Mouse (Mus musculus): ENCODE measurements around the gene Rere.

Rere gene

GRCm38 (mm10) chr4:150388518-150388917, 107.1 kb downstream of the Rere start:
- no peak for DNase-seq (ENCODE audit: low spot score)

DNA sequence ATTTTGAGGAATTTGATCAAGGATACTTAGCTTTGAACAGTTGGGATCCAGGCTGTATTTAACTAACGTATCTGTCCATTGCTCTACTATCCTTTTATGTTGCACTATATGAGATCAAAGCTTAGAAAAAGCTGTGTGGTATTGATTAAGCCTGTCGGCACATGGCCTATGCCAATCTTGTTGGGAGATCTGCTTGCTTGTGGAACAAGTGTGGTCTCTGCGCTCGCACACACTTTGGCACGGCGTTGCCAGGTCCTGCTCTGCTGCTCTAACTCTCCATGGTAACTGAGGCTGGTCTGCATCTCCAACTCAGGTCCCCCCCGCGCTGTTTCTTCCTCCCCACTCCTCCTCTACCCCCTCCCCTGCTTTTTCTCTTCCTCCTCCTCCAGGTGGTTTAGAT, 112.2 kb downstream of the Rere start:
- no peak for DNase-seq (ENCODE audit: low spot score)

GRCm38 (mm10) chr4:150394091-150394490, 112.6 kb downstream of the Rere start:
- DNase-seq (ENCODE audit: low spot score): no peak

DNA sequence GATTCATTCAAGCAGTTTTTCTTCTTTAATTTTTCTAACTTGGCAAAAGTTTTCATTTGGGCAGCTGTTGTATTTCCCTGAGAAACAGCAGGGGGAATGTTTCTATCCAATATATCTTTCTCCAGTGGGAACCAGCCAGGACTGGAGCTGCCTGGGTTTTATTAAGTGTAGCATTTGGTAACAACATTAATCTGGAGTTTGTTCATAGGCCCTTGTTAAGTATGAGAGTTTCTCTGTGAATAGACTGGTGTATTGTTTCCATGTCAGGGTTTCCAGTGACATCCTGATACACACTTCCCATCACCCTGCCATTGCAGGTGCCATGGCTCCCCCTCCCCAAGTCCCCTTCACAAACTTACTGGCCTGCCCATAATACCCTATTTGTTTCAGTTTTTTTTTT, 114.9 kb downstream of the Rere start:
- no peak for DNase-seq (ENCODE audit: low spot score)

DNA sequence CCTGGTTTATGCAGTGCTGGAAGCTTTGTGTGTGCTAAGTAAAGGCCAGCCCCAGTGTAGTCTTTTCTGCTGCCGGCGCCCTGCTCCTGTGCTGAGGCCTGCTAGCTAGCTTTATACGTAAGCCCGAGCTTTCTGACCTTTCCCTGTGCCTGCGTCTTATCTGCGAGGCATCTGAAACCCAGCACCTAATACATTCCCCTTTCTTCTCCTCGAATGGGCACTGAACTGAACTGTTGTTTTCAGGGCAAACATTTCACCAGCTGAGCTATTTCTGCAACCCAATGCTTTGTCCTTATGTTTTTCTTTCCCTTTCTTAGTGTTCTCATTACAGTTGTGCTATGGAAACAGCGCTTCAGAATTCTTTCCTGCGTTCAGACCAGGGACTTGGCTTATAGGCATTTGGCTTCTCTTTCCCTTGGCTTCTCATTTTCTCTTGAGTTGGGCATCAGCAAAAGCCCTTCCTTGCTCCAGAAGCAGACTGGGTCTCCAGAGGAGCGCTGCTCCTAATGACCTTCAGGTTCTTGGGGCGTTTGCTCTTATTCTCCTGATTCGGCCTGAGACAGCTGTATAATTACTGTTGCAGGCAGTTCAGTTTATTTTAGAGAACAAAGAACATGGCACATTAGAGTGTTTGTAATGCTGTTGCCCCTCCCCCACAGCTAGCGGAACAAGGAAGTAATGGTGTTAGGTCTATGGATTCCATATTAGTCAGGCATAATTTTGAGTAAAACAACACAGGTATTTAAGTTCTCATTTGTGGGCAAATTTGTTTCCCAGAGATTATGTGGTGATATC, 115.6 kb downstream of the Rere start:
- DNase-seq (ENCODE audit: low spot score): no peak

GRCm38 (mm10) chr4:150399032-150399431, 117.6 kb downstream of the Rere start:
- no peak for DNase-seq (ENCODE audit: low spot score)

- DNase-seq (ENCODE audit: low spot score): peak; percentile 29
Measured at GRCm38 (mm10) chr4:150401830-150402607, 120.6 kb downstream of the Rere start.

- no peak for DNase-seq (ENCODE audit: low spot score)
Measured at GRCm38 (mm10) chr4:150402608-150402985, 121.2 kb downstream of the Rere start.

- no peak for DNase-seq (ENCODE audit: low spot score)
Measured at GRCm38 (mm10) chr4:150403941-150404340, 122.5 kb downstream of the Rere start.

GRCm38 (mm10) chr4:150404583-150404982, 123.1 kb downstream of the Rere start:
- DNase-seq (ENCODE audit: low spot score): no peak

DNA sequence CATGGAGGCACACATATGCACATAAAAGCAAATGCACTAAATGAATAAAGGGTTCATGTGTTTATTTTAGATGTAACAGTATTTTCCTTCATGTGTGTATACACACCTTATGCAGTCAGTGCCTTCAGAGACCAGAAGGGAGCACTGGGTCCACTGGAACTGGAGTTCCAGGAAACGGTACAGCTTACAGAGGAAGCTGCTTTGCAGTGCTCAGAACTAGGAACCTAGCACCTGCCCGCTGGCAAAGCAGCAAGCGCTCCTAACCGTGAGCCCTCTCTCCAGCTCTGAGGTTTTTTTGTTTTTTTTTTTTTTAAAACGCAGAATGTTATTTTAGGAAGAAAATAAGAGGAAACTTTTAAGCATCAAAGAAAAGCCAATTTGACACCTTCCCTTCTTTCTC, 124.3 kb downstream of the Rere start:
- DNase-seq (ENCODE audit: low spot score): no peak

DNA sequence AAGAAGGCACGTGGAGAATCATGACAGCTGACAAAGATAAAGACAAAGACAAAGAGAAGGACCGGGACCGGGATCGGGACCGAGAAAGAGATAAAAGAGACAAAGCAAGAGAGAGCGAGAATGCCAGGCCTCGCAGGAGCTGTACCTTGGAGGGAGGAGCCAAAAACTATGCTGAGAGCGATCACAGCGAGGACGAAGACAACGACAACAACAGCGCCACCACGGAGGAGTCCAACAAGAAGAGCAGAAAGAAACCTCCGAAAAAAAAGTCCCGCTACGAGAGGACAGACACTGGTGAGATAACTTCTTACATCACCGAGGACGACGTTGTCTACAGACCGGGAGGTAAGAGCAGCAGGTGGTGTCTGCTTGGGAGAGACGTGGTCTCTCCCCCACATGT, 124.9 kb downstream of the Rere start:
- no peak for DNase-seq (ENCODE audit: low spot score)

- DNase-seq (ENCODE audit: low spot score): no peak
Measured at GRCm38 (mm10) chr4:150406821-150407220, 125.4 kb downstream of the Rere start.

DNA sequence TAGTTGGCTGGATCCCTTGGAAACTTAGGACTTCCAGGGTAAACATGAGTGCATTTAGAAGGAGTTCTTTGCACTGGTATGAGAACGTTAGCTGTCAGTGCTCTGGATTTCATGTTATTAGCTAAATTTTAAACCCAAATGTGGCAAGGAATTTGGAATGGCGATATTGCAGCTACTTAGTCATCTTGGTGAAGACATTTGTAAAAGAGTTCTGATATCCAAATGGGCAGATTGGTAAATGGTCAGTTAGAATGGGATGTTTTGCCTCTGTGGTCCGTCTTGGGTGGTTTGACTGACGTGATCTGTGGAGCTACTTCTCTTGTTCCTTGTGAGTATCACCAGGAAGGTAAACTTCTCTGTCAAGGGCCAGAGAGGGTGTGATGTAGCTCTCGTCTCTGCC, 132.8 kb downstream of the Rere start:
- DNase-seq (ENCODE audit: low spot score): no peak

GRCm38 (mm10) chr4:150414759-150415158, 133.3 kb downstream of the Rere start:
- DNase-seq (ENCODE audit: low spot score): no peak

DNA sequence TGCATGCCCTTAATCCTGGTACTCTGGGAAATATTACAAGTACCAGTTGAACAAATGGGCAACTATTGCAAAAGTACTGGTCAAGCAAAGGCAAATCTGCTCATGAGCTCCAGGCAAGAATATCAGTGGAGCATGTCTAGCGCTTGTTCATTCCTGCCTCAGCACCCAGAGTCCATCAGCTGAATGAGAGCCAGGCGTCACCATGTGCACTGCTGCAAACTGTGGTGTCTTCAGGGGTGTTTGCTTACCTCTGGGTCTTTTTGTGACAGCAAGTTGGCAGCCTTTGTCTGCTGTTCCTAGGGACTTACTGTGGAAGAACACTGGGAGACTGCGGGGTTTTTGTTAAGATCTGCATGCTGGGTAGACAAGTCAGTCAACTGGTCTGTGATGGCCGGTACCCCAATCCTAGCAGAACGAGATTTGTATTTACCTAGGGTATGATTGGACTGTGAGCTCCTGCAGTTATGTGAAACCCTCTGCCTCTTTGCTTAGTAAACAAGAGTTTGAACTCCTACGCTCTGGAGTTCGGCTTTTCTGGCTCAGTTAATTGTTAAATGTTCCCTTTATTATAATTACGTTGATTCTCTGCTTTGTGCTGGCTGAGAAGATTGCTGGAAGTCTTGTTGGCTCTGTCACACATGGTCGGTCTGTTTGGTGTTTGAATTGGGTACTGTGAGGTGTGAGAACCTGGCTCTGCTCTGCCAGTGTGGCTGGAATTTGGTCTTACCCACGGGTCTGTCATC, 134.0 kb downstream of the Rere start:
- no peak for DNase-seq (ENCODE audit: low spot score)

DNA sequence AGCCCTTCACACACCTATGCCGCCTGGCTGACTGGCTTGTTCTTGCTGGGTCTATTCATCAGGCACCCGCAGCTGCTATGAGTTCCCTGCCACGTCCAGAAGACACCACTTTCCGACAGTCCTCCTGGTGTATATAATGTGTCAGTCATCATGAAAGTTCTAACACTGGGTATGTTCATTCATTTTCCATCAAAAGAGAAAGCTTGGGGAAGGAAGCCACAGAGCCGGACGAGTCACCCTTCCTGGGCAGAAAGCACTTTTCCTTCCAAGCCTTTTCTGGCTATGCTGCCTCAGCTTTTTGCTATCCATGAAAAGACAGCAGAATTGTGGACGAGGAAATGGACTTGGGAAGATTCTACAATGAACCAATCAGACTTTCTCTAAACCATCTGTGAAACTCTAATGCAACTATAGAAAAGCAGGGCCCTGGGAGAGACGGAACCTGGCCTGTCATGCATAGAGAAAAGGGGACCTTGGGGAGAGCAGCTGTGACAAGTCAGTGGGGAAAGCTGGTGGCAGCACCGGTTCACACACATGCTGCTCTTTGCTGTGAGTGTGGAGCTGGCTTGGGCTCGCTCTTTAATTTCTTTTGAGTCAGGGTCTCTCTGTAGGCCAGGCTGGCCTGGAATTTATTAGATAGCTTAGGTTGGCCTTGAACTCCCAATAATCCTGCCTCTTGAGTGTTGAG, 139.3 kb downstream of the Rere start:
- no peak for DNase-seq (ENCODE audit: low spot score)

GRCm38 (mm10) chr4:150426098-150426879, 144.8 kb downstream of the Rere start:
- no peak for DNase-seq (ENCODE audit: low spot score)

DNA sequence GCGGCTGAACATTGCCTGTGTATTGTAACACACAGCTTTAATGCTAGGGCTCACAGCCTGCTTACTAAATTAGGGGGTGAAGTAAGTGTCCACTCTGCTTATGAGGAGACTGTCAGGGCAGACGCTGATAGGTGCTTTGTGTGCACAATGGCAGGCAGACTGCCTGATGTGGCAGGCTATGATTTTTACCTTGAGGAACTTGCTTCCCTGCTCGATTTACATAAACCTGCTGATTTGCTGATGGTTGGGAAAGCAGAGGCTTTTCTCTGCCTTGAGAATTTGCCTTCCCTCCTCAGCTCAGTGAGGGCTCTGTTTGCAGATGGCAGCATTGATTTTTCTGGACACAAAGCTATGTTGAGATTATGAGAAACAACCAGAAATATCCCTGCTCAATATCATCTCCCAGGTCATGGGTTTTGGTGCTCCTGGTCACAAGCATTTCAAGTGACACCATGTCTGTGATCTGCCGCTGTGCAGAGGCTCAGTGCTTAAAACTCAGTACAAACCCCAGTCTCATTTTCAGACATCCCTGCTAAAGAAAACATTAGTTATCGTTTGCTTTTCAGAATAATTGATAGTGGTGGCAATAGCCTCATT, 145.5 kb downstream of the Rere start:
- no peak for DNase-seq (ENCODE audit: low spot score)

DNA sequence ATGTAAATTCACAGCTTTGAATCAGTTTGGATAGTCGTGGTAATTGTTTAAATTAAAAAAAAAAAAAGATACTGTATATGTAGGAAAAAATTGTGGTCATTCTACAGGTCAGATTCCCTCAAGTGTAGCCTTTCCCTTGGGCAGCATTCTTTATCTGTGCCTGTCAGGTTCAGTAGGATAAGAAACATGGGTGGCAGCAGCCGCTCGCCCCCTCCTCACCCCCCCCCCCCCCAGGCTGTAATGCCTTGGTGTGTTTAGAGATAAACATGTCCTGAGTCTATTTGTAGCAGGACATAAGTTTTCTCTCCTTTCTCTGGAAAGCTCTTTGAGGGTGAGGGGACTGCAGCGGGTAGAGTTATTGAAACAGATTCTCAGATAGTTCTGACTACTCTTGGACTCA, 147.3 kb downstream of the Rere start:
- DNase-seq (ENCODE audit: low spot score): no peak
